Mouse (Mus musculus): ENCODE measurements around the gene Nxpe3. TPM values are rescaled to one million over a fixed set of nuclear protein-coding genes. Genes with fewer than 3 reads are reported as not detected.

Nxpe3 gene
- total and polyA plus RNA-seq, 3 experiments: 0.43 to 0.51 (median 0.44) TPM

GRCm38 (mm10) chr16:55837168-55837567 is 57.9 kb downstream of the Nxpe3 start:
- peaks cover 3% of the 10 kb centered on the region; the same call in 1 of the 2 replicates for H3K36me3 ChIP-seq (ENCODE audit: control insufficient read depth, insufficient read depth, low read length)
- H3K9ac ChIP-seq (ENCODE audit: low read depth, low read length): no peak overlapping the region
- intact Hi-C loops (cut with DNase I): no loop called here
- no peaks in the 10 kb centered on the region; the same call in 1 of the 2 replicates for H3K4me1 ChIP-seq (ENCODE audit: control insufficient read depth, insufficient read depth, low read length)
- no peak overlapping the region for H3K4me3 ChIP-seq
- no peaks in the 10 kb centered on the region for H3K27me3 ChIP-seq (ENCODE audit: control insufficient read depth, insufficient read depth, low read length)
- no peak overlapping the region for H3K27ac ChIP-seq
- no peak for DNase-seq
- WGBS: 76% methylated on average over 2 of the region's 2 CpGs
- TF ChIP-seq POLR2A (IDR thresholded peaks at IDR 0.05; ENCODE audit: insufficient read depth, low read depth, low read length) (no peak), CTCF (IDR thresholded peaks at IDR 0.05) (no peak)
- H3K79me2 ChIP-seq (replicated peaks; ENCODE audit: control insufficient read depth, insufficient read depth, low read length): no peaks in the 10 kb centered on the region

DNA sequence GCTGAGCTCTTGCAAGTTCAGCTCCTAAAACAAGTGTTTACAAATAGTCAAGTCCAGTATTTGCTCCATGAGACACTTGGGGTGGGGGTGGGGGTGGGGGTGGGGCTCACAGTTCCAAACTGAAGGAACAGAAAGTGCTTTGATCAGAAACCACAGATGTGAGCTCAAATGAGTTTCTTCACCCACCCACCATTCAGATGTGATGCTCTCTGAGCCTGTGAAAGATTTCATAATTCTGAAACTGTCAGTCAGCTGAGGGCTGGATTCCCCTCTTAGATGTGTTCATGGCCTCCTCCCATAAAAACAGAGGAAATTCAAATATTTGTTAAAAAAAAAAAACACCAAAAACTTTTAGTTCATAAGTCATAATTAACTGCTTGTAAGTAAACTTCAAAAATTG is 59.3 kb downstream of the Nxpe3 start:
- H3K79me2 ChIP-seq (replicated peaks; ENCODE audit: control insufficient read depth, insufficient read depth, low read length): no peaks in the 10 kb centered on the region
- H3K36me3 ChIP-seq (ENCODE audit: control insufficient read depth, insufficient read depth, low read length): peaks cover 3% of the 10 kb centered on the region; the same call in 1 of the 2 replicates
- no peak overlapping the region for H3K4me3 ChIP-seq
- H3K9ac ChIP-seq (ENCODE audit: low read depth, low read length): no peak overlapping the region
- no peak overlapping the region for H3K27ac ChIP-seq
- DNase-seq: no peak
- H3K4me1 ChIP-seq (ENCODE audit: control insufficient read depth, insufficient read depth, low read length): no peaks in the 10 kb centered on the region; the same call in 1 of the 2 replicates
- no peaks in the 10 kb centered on the region for H3K27me3 ChIP-seq (ENCODE audit: control insufficient read depth, insufficient read depth, low read length)
- intact Hi-C loops (cut with DNase I): no loop called here
- no peak for TF ChIP-seq POLR2A (IDR thresholded peaks at IDR 0.05; ENCODE audit: insufficient read depth, low read depth, low read length)

GRCm38 (mm10) chr16:55832617-55833016 is 62.5 kb downstream of the Nxpe3 start:
- WGBS: 72% methylated on average over 8 of the region's 8 CpGs
- no peaks in the 10 kb centered on the region for H3K27me3 ChIP-seq (ENCODE audit: control insufficient read depth, insufficient read depth, low read length)
- H3K36me3 ChIP-seq (ENCODE audit: control insufficient read depth, insufficient read depth, low read length): no peaks in the 10 kb centered on the region
- TF ChIP-seq CTCF (IDR thresholded peaks at IDR 0.05): no peak
- no peak for TF ChIP-seq EP300 (IDR thresholded peaks at IDR 0.05; ENCODE audit: insufficient read depth, low read depth, low read length)
- TF ChIP-seq POLR2A (IDR thresholded peaks at IDR 0.05; ENCODE audit: insufficient read depth, low read depth, low read length): no peak
- intact Hi-C loops (cut with DNase I): no loop called here
- no peaks in the 10 kb centered on the region for H3K79me2 ChIP-seq (replicated peaks; ENCODE audit: control insufficient read depth, insufficient read depth, low read length)
- no peaks in the 10 kb centered on the region; the same call in 1 of the 2 replicates for H3K4me1 ChIP-seq (ENCODE audit: control insufficient read depth, insufficient read depth, low read length)
- H3K27ac ChIP-seq: no peak overlapping the region
- DNase-seq: no peak
- H3K9ac ChIP-seq (ENCODE audit: low read depth, low read length): no peak overlapping the region
- H3K4me3 ChIP-seq: no peak overlapping the region

DNA sequence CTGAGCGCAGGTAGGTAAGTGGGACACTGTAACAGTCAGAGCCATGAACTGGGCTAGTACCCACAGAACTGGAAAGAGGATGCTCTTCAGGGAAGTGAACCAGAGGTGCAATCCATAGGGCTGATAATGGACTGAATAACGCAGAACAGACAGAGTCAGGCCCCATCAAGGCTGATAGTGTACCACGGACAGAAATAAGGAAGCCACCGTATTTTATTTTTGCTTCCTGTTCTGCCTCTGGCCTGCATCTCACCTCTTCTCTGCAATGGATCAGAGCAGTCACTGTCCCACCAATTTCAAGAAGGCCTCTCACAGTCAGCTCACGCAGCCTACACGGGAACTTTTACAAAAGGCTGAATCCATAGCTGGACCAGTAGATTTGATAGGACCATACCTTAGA is 63.0 kb downstream of the Nxpe3 start:
- Histone ChIP-seq H3K27ac (no peak overlapping the region), H3K79me2 (replicated peaks; ENCODE audit: control insufficient read depth, insufficient read depth, low read length) (no peaks in the 10 kb centered on the region), H3K4me1 (ENCODE audit: control insufficient read depth, insufficient read depth, low read length) (no peaks in the 10 kb centered on the region; the same call in 1 of the 2 replicates), H3K4me3 (no peak overlapping the region), H3K9ac (ENCODE audit: low read depth, low read length) (no peak overlapping the region), H3K36me3 (ENCODE audit: control insufficient read depth, insufficient read depth, low read length) (no peaks in the 10 kb centered on the region), H3K27me3 (ENCODE audit: control insufficient read depth, insufficient read depth, low read length) (no peaks in the 10 kb centered on the region)
- no peak for DNase-seq
- WGBS: 85% methylated on average over 6 of the region's 6 CpGs
- no peak for TF ChIP-seq CTCF (IDR thresholded peaks at IDR 0.05)
- TF ChIP-seq EP300 (IDR thresholded peaks at IDR 0.05; ENCODE audit: insufficient read depth, low read depth, low read length): no peak
- no peak for TF ChIP-seq POLR2A (IDR thresholded peaks at IDR 0.05; ENCODE audit: insufficient read depth, low read depth, low read length)
- intact Hi-C loops (cut with DNase I): no loop called here

DNA sequence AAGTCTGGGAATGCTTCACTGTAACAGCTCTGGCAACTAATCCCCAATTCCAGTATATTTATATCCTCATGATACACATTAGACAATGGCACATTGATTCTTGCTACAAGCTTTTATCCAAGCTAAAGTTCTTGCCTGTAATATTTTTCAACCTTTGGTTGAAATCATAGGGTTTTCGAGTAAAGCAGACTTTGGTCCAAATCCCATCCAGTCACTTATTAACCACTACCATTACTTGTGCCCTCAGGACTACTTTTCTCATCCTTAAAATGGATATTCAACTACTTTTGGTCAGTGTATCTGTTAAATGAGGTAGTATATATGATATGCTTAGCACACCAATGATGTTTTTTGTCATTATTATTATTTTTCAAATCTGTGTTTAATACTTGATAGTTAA is 63.6 kb downstream of the Nxpe3 start:
- Histone ChIP-seq H3K27ac (no peak overlapping the region), H3K4me1 (ENCODE audit: control insufficient read depth, insufficient read depth, low read length) (no peaks in the 10 kb centered on the region; the same call in 1 of the 2 replicates), H3K9ac (ENCODE audit: low read depth, low read length) (no peak overlapping the region), H3K79me2 (replicated peaks; ENCODE audit: control insufficient read depth, insufficient read depth, low read length) (no peaks in the 10 kb centered on the region), H3K4me3 (no peak overlapping the region), H3K36me3 (ENCODE audit: control insufficient read depth, insufficient read depth, low read length) (no peaks in the 10 kb centered on the region), H3K27me3 (ENCODE audit: control insufficient read depth, insufficient read depth, low read length) (no peaks in the 10 kb centered on the region)
- intact Hi-C loops (cut with DNase I): no loop called here
- TF ChIP-seq CTCF (IDR thresholded peaks at IDR 0.05) (no peak), POLR2A (IDR thresholded peaks at IDR 0.05; ENCODE audit: insufficient read depth, low read depth, low read length) (no peak), EP300 (IDR thresholded peaks at IDR 0.05; ENCODE audit: insufficient read depth, low read depth, low read length) (no peak)
- 89% methylated on average over 1 of the region's 1 CpGs for WGBS
- no peak for DNase-seq

GRCm38 (mm10) chr16:55823398-55824155 is 71.5 kb downstream of the Nxpe3 start:
- intact Hi-C loops (cut with DNase I): no loop called here
- Histone ChIP-seq H3K9ac (ENCODE audit: low read depth, low read length) (no peak overlapping the region), H3K36me3 (ENCODE audit: control insufficient read depth, insufficient read depth, low read length) (peaks cover 4% of the 10 kb centered on the region), H3K4me1 (ENCODE audit: control insufficient read depth, insufficient read depth, low read length) (peaks cover under 1% of the 10 kb centered on the region; the same call in 1 of the 2 replicates), H3K79me2 (replicated peaks; ENCODE audit: control insufficient read depth, insufficient read depth, low read length) (no peaks in the 10 kb centered on the region), H3K4me3 (no peak overlapping the region), H3K27me3 (ENCODE audit: control insufficient read depth, insufficient read depth, low read length) (no peaks in the 10 kb centered on the region), H3K27ac (no peak overlapping the region; the same call in 1 of the 2 replicates)
- DNase-seq: no peak
- WGBS: 72% methylated on average over 11 of the region's 11 CpGs
- TF ChIP-seq CTCF (IDR thresholded peaks at IDR 0.05): no peak
- TF ChIP-seq POLR2A (IDR thresholded peaks at IDR 0.05; ENCODE audit: insufficient read depth, low read depth, low read length): no peak
- no peak for TF ChIP-seq EP300 (IDR thresholded peaks at IDR 0.05; ENCODE audit: insufficient read depth, low read depth, low read length)
